Mouse (Mus musculus) lung, adult 2 months (tissue): ENCODE data around the gene Zfp444. TPM values are rescaled to one million over a fixed set of nuclear protein-coding genes. Genes with fewer than 3 reads are reported as not detected.
"Not testable (repeated sequence)": the region's sequence is repeated elsewhere in the genome, so short reads cannot be mapped to it uniquely, and the experiment has no call there.

Experiments used
- DNase-seq: peaks from one replicate; pipeline ENCODE4 v3.0.0; 2022
- H3K4me1 ChIP-seq: fragments of 200-500 bp; 2 replicates; pipeline ENCODE4 v1.6.1; 2011; ENCODE audit warnings: low read length; ENCODE audit not compliant: control insufficient read depth, insufficient read depth
- H3K4me3 ChIP-seq: fragments of 200-500 bp; replicated peaks from 2 replicates; pipeline ENCODE3; 2011; ENCODE audit warnings: low read depth, mild to moderate bottlenecking, control low read depth, low read length; ENCODE audit errors: extremely low read depth
- CTCF ChIP-seq: fragments of 200-500 bp; IDR thresholded peaks from 2 replicates; pipeline ENCODE4 v1.5.1; 2011; ENCODE audit warnings: mild to moderate bottlenecking, low read length, control low read depth; ENCODE audit not compliant: insufficient read depth
- POLR2A ChIP-seq: fragments of 200-500 bp; IDR thresholded peaks from 2 replicates; pipeline ENCODE4 v1.6.1; 2011; ENCODE audit warnings: low read depth, mild to moderate bottlenecking, control low read depth, low read length, borderline replicate concordance; ENCODE audit errors: extremely low read depth
- WGBS: fragments of 180-500 bp; shearing (Covaris S2); methylation state at CpG from one replicate; pipeline ENCODE4 v1.1.7; 2018; 5-methylcytosine and 5-hydroxymethylcytosine counted together
- polyA plus RNA-seq: library from polyadenylated mRNA; depleted of rRNA; stranded (reverse); fragments of >200 nt; gene quantifications from 2 replicates; pipeline ENCODE4 v1.2.3, GENCODE M21; 2012

Zfp444 gene
- polyA plus RNA-seq, 1 experiment: 35.2 TPM

DNA sequence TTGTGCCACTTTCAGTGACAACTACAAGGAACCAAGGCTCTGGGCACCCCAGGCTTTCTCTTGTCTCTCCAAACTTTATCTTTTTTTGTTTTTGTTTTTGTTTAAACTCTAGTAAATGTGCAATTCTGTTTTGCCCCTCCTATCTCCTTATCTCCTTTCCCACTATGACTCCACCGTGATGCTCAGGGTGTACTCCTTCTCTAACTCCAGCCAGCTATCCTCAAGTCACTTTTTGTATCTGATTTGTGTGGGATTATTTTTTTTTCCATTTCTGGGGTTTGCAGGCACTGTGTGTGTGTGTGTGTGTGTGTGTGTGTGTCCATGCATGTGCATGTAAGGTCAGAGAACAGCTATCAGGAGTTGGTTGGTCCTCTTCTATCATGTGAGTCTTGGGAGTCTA is 14.5 kb upstream of the Zfp444 start:
- 41% methylated on average over 1 of the region's 1 CpGs for WGBS
- H3K4me3 ChIP-seq: no peak overlapping the region
- no peak for TF ChIP-seq POLR2A
- TF ChIP-seq CTCF: no peak
- peaks cover 15% of the 10 kb centered on the region for H3K4me1 ChIP-seq
- DNase-seq: no peak

DNA sequence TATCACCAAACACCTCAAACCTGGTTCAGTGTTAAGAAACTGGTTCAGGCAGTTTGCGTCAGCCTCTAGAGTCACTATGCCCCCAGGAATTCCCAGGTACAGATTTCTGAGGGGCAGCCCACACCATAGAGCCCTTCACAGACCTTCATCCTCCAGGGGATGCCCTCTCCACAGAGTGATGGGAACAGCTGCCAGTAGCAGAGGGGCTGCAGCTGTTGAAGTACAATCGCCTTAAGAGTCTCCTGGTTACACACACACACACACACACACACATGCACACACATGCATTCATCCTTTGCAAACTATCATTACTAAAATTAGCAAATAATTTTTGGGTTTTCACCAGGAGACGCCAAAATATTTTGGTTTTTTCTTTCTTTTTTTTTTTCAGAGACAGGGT is 12.4 kb upstream of the Zfp444 start:
- TF ChIP-seq POLR2A: no peak
- no peak for TF ChIP-seq CTCF
- 82% methylated on average over 3 of the region's 3 CpGs for WGBS
- Histone ChIP-seq H3K4me3 (no peak overlapping the region), H3K4me1 (peaks cover 6% of the 10 kb centered on the region)
- DNase-seq: no peak

DNA sequence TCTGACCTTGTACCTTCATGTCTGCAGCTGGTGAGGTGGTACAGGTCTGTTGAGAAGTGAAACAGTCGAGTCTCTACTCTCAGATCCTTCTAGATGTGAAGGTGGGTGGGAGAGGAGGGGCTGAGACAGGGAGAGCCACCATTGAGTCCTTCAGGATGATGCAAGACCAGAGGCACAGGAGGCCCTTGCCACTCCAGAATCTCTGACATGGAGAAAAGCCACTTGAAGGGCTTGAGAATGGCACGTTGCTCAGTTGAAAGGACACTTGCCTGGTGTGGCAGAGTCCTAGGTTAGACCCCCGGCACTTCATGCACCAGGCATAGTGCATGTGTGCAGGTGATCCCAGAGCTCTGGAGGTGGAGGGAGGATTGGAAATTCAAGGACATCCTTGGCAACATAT is 10.5 kb upstream of the Zfp444 start:
- WGBS: 40% methylated on average over 3 of the region's 3 CpGs
- peaks cover 6% of the 10 kb centered on the region for H3K4me1 ChIP-seq
- TF ChIP-seq POLR2A (no peak), CTCF (no peak)
- no peak for DNase-seq
- H3K4me3 ChIP-seq: no peak overlapping the region

DNA sequence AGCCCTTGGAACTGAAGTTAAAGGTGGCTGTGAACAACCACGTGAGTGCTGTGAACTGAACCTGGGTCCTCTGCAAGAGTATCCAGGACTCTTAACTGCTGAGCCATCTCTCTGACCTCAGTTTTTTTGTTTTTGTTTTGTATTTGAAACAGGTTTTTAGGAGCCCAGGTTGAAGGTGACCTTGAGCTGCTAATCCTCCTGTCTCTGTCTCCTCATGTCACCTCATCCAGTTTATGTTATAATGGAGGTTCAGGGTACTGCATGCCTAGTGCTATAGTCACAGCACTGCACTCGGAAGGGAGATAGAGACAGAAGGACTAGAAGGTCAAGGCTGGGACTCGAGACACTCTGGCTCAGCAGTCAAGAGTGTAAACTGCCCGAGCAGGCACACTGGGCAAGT is 9.9 kb upstream of the Zfp444 start:
- DNase-seq: no peak
- 64% methylated on average over 4 of the region's 4 CpGs for WGBS
- no peak for TF ChIP-seq POLR2A
- TF ChIP-seq CTCF: no peak
- H3K4me1 ChIP-seq: peaks cover 2% of the 10 kb centered on the region; the same call in 1 of the 2 replicates
- no peak overlapping the region for H3K4me3 ChIP-seq

DNA sequence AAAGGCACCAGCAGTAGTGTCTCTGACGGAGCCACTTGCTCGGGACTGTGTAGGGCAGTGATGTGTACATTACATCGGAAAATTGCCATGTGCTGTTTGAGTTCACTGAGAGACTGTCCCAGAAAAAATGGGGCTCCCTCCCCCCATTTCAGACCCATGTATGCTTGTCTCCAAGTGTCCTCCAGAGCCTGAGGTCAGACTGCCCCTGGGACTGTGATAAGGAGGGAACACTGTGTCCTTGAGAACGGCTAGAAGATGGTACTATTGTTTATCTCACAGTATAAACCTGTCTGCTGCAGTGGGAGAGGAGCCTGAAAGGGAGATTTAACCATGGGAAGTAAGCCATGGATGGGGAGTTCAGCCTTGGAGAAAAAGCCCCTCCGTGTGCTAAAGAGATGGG is 7.4 kb upstream of the Zfp444 start:
- WGBS: 50% methylated on average over 5 of the region's 5 CpGs
- Histone ChIP-seq H3K4me1 (peaks cover 2% of the 10 kb centered on the region; the same call in 1 of the 2 replicates), H3K4me3 (no peak overlapping the region)
- DNase-seq: no peak
- no peak for TF ChIP-seq POLR2A
- TF ChIP-seq CTCF: no peak

DNA sequence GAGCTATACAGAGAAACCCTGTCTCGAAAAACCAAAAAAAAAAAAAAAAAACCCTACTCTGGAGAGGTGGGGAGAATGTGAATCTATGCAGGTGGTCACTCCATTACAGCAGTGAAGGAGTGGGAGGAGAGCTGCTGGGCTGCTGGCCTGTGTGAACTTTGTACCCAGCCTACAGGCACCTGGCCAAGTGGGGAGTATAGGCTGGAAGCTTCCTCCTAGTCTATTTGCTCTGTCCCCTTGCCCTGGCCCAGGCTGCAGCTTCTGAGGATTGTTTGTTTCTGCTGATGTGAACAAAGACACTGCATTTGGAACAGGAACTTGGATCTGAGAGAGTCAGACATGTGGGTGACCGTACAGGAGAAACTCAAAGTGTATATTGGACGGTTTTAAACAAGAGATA is 2.6 kb upstream of the Zfp444 start:
- 41% methylated on average over 3 of the region's 3 CpGs for WGBS
- TF ChIP-seq CTCF (no peak), POLR2A (no peak)

DNA sequence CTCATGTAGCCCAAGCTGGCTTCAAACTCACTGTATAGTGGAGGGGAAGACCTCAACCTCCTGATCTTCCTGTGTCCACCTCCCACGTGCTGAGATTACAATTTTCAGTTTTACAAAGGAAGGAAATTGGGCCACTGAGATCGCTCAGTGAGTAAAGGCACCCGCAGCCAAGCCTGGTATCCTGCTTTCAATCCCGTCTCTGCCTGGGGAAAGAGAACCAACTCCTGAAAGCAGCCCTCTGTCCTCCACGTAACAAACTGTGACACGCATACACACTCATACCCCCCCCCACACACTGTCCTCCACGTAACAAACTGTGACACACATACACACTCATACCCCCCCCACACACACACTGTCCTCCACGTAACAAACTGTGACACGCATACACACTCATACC is 1.6 kb upstream of the Zfp444 start:
- no peak for DNase-seq
- TF ChIP-seq CTCF (no peak), POLR2A (no peak)
- 47% methylated on average over 9 of the region's 9 CpGs for WGBS

More for the DNA sequence above, 2.6 kb upstream of the Zfp444 start:
- DNase-seq: no peak
- Histone ChIP-seq H3K4me1 (peaks cover 4% of the 10 kb centered on the region), H3K4me3 (no peak overlapping the region)

DNA sequence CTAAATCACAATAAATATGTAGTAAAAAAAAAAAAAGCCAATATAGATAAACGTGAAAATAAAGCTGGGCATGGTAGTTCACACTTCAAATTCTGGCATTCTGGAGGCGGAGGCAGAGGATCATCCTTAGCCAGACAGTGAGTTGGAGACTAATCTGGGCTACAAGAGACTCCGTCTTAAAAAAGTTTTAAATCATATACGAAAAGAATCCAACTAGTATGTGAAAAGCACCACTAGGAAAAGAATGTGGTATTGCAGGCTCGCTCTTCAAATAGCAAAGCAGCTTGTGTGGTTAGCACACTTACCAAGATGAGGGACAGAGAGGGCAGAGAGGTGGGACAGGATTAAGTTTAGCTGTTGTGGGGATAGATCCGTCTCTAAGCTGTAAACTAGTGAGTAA is 1.2 kb upstream of the Zfp444 start:
- 39% methylated on average over 6 of the region's 6 CpGs for WGBS
- H3K4me1 ChIP-seq: peaks cover 6% of the 10 kb centered on the region
- DNase-seq: no peak
- TF ChIP-seq CTCF: no peak
- no peak for TF ChIP-seq POLR2A
- H3K4me3 ChIP-seq: no peak overlapping the region

More for the DNA sequence above, 1.6 kb upstream of the Zfp444 start:
- H3K4me1 ChIP-seq: peaks cover 6% of the 10 kb centered on the region
- H3K4me3 ChIP-seq: no peak overlapping the region

DNA sequence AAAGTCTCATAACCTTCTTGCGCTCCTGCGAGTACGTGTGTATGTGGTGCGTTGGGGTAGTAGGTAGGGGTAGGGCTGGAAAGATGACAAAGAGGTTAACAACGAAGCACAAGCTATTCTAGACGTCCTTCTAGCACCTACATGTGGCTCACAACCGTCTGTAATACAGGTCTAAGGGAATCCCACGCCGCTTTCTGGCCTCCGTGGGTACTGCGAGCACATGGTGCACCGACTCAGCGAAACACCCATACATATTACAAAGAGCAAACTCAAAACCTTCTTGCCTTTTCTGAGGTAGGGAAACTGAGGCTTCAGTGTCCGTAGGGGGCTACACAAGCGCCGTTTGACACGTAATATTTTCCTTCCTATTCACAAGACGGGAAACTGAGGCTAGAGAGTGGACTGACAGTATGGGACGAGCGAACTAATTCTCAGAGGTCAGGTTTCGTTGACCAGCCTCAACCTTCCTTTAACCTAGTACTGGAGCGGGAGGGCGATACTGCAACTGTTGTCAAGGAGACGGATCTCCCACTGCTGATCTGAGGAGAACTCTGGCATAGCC is 501 bp upstream of the Zfp444 start:
- TF ChIP-seq CTCF (peak; percentile 53), POLR2A (no peak)
- under 1% methylated on average over 24 of the region's 24 CpGs for WGBS
- Histone ChIP-seq H3K4me1 (peaks cover 6% of the 10 kb centered on the region), H3K4me3 (peak overlapping the region; percentile 79)
- DNase-seq: peak; percentile 61

DNA sequence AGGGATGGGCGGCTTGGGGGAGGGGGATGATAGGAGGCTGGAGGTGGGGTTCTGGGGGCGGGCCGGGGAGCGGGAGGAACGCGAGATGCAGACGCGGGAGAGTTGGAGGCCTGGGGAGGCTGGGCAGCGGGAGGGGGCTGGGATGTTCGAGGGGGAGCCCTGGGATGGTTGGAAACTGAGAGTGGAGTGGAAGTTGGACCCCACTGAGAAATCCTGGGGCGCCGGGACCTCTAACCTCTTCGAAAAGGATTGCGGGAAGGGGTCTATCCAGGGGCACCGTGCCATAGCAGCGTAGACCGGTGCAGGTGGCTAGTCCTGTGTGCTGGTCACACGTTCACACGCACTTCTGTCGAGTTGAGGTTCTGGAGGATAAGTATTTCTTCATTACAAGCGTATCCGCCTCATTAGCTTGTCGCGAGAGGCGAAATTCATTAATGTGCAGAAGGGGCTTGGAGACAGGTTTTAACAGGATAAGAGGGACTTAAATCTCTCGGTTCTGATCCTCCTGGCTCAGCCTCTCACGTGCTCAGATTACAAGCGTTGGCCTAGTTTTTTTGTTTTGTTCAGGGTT is 733 bp downstream of the Zfp444 start:
- WGBS: under 1% methylated on average over 28 of the region's 28 CpGs
- no peak for DNase-seq
- no peak for TF ChIP-seq CTCF
- Histone ChIP-seq H3K4me3 (peak overlapping the region; percentile 79), H3K4me1 (peaks cover 6% of the 10 kb centered on the region)

DNA sequence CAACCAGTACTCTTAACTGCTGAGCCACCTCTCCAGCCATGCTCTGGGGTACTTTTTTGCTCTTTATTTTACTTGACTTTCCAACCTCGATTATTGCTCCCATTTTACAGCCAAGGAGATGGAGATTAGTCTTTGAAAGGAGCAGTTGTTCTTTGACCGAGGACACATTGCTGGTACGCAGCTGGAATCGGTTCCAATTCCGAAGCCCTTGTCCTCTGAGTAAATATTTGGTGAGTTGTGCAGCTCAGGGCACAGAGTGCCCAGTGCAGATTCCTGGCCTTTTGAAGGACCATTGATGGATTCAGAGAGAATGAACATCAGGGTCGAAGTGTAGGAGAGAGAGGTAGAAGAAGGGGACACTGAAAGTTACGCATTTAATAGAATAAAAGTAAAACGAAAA is 1.8 kb downstream of the Zfp444 start:
- no peak for TF ChIP-seq POLR2A
- no peak for TF ChIP-seq CTCF
- H3K4me3 ChIP-seq: no peak overlapping the region
- H3K4me1 ChIP-seq: peaks cover 6% of the 10 kb centered on the region
- no peak for DNase-seq
- WGBS: 73% methylated on average over 8 of the region's 8 CpGs

DNA sequence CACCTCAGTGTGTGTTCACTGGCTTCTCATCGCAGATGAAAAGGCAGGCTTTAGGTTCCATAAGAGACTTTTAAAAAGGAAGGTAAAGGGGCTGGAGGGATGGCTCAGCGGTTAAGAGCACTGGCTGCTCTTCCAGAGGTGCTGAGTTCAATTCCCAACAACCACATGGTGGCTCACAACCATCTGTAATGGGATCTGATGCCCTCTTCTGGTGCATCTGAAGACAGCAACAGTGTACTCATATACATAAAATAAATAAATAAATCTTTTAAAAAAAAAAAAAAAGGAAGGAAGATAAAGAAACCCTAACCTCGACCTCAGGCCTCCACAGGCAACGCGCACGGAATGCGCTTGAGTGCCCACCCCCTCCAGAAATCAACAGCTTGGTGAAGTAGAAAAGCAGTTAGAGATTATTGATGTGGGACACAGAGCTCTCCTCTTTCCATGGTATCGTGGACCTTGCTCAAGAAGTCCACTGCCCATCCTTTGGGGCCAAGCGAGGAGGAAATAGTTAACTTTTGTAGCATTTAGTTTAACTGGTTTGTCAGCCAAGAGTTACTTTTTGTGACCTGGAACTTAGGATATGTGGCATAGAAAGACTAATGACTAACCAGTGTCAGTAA is 2.5 kb downstream of the Zfp444 start:
- DNase-seq, H3K4me1 ChIP-seq, H3K4me3 ChIP-seq: not testable (repeated sequence)
- WGBS: 48% methylated on average over 9 of the region's 9 CpGs
